In the genomic region with DNA sequence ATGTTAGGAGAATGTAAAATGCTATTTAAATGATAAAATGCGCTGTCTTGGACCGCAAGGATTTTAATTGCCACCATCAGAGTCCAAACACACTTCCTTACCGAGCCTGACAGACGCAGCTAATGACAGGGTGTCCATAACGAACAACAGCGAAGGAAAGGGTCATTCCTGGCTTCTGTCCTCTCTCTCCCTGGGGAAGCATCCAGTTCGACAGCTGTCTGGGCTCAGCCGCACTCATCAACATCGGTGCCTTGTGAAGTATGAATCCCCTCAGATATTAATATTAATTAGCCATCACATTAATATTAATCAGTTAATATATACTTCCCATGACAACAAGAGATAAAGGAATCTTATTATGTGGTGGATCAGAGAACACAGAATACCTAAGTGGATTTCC, we compare ENCODE assay signal across 19 mouse cellular contexts. TPM values are rescaled to one million over a fixed set of nuclear protein-coding genes. Genes with fewer than 3 reads are reported as not detected.
A peak's percentile ranks its signal among the peaks of the same experiment; 100 is the strongest.
DNase-seq lines count a peak whose midpoint lies in the region; ATAC-seq lines count a peak whose summit lies in the region.
"Had no signal": no experiment of that assay in that cellular context is flagged by ENCODE, and none has a peak within 500 bp of the region (broad histone marks: within the 10 kb centered on the region; RNA-seq: fewer than 3 reads in every experiment).

No protein-coding gene starts in this region.

- H3K4me3 ChIP-seq in hindbrain, embryonic 10.5 days = no peak overlapping the region
- H3K4me3 ChIP-seq in hindbrain, embryonic 16.5 days (ENCODE audit: low read length) = no peak overlapping the region
- H3K4me3 ChIP-seq: erythroblast, embryonic 14.5 days; heart, embryonic 10.5 days; kidney, embryonic 15.5 days; layer of hippocampus, adult 2 months; limb, embryonic 10.5 days had no signal

- H3K27me3 ChIP-seq in hindbrain, embryonic 10.5 days (ENCODE audit: insufficient read depth, poor library complexity, severe bottlenecking) = no peaks in the 10 kb centered on the region
- no peaks in the 10 kb centered on the region for H3K27me3 ChIP-seq in hindbrain, embryonic 16.5 days (replicated peaks; ENCODE audit: control insufficient read depth, insufficient read depth, low read length)

- no peak overlapping the region for H3K4me2 ChIP-seq in hindbrain, embryonic 16.5 days (ENCODE audit: low read length)
- H3K4me2 ChIP-seq: kidney, embryonic 15.5 days; liver, embryonic 11.5 days had no signal

- H3K27ac ChIP-seq in hindbrain, embryonic 10.5 days = peak overlapping the region; percentile 72
- no peak overlapping the region for H3K27ac ChIP-seq in hindbrain, embryonic 16.5 days (ENCODE audit: low read depth, low read length)
- H3K27ac ChIP-seq: heart, embryonic 10.5 days; kidney, embryonic 15.5 days; layer of hippocampus, adult 2 months; limb, embryonic 10.5 days had no signal

- H3K9me3 ChIP-seq in hindbrain, embryonic 10.5 days = no peaks in the 10 kb centered on the region
- no peaks in the 10 kb centered on the region for H3K9me3 ChIP-seq in hindbrain, embryonic 16.5 days (ENCODE audit: control insufficient read depth, low read length)
- H3K9me3 ChIP-seq: heart, embryonic 10.5 days; kidney, embryonic 15.5 days; limb, embryonic 10.5 days had no signal

- H3K4me1 ChIP-seq in hindbrain, embryonic 10.5 days (replicated peaks) = peaks cover 77% of the 10 kb centered on the region
- peaks cover 8% of the 10 kb centered on the region for H3K4me1 ChIP-seq in hindbrain, embryonic 16.5 days (ENCODE audit: control insufficient read depth, insufficient read depth, low read depth, low read length)

- no peaks in the 10 kb centered on the region for H3K36me3 ChIP-seq in hindbrain, embryonic 10.5 days
- no peaks in the 10 kb centered on the region for H3K36me3 ChIP-seq in hindbrain, embryonic 16.5 days (ENCODE audit: control insufficient read depth, insufficient read depth, low read length)
- H3K36me3 ChIP-seq: heart, embryonic 10.5 days; kidney, embryonic 15.5 days; limb, embryonic 10.5 days had no signal

- DNase-seq in hindbrain, embryonic 10.5 days (ENCODE audit: low spot score) = no peak
- peak; percentile 47 for DNase-seq in retina, embryonic 14.5 days (ENCODE audit: low spot score)
- no peak for DNase-seq in retina, postnatal 1 day
- peak; percentile 69 for DNase-seq in lung, postnatal 36 days
- DNase-seq in frontal cortex, adult 2 months (ENCODE audit: extremely low spot score in 1 of 2, low spot score in 1 of 2) = no peak
- DNase-seq in right cerebral cortex, postnatal 36 days (ENCODE audit: low spot score in 2 of 2) = no peak
- DNase-seq in yolk sac, embryonic 10.5 days (ENCODE audit: low spot score) = no peak
- DNase-seq: adrenal gland, postnatal 14 days; cerebellum, adult 18-20 months; gastrocnemius, postnatal 36 days; heart, postnatal 14 days had no signal

- no peak overlapping the region for H3K9ac ChIP-seq in hindbrain, embryonic 16.5 days (ENCODE audit: low read depth, low read length)
- H3K9ac ChIP-seq: kidney, embryonic 15.5 days had no signal

- WGBS in hindbrain, embryonic 10.5 days = 57% methylated on average over 9 of the region's 9 CpGs
- WGBS in hindbrain, embryonic 16.5 days = 31% methylated on average over 9 of the region's 9 CpGs

- no peak for ATAC-seq in hindbrain, embryonic 16.5 days
- ATAC-seq: inflammation-experienced regulatory T-cells, adult 6 months had no signal

RNA-seq across cellular contexts. Expression of a gene that starts 38.4 kb away (rescaled TPM):
- 43.3 and 45.0 TPM in 2 replicates for polyA plus RNA-seq in hindbrain, embryonic 10.5 days (2016; fragmentation: Nextera tagmentation; extraction: Ambion mirVana)
- polyA plus RNA-seq in hindbrain, embryonic 16.5 days (2015; fragmentation: Nextera tagmentation; extraction: Ambion mirVana) = 18.0 and 21.6 TPM in 2 replicates
- 25.0 and 25.4 TPM in 2 replicates for polyA plus RNA-seq in frontal cortex, adult 2 months (2012; rRNA removed)
- polyA plus RNA-seq: erythroblast, embryonic 14.5 days; inflammation-experienced regulatory T-cells, adult 6 months had no signal

Comparison
In these comparisons a context has a peak if more than half of its experiments do, and no peak if none do; other contexts are left out.
1. DNase-seq: peak in retina, embryonic 14.5 days (single experiment) and lung, postnatal 36 days (single experiment); none in hindbrain, embryonic 10.5 days (single experiment), retina, postnatal 1 day (single experiment), frontal cortex, adult 2 months (0 of 2), right cerebral cortex, postnatal 36 days (0 of 2) and yolk sac, embryonic 10.5 days (single experiment).